Mouse (Mus musculus) spleen, postnatal 36 days (tissue): ENCODE measurements at regions not wholly inside any gene's neighbourhood (a gene's known extent, or its start where the extent isn't known, plus 50 kb on each side); places are given as distances from the start of the nearest gene placed in this dataset.

Experiments used
- DNase-seq, 2 experiments: peaks; one replicate each; pipeline ENCODE4 v3.0.0; 2022; ENCODE audit warnings: low spot score in 2 of 2, mixed read lengths in 1 of 2

DNA sequence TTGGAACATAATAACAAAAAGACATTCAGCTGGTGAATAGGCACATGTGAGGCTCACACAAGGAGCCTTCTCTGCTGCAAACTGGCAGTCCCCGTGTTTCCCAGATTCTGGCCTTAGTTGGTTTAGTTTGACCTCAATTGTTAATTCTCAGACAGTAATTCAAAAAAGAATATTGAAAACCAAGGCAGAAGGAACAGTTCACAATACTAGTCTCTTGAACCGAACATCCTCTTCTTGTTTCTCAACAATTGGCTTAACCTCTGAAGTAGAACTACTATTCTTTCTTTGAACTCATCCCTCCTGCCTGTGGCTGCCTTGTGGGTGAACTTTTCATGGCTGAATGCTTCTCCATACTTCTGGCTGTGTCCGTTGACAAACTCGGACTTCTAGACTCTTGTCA is 110.4 kb upstream of the Neil3 start:
- DNase-seq, result no peak

DNA sequence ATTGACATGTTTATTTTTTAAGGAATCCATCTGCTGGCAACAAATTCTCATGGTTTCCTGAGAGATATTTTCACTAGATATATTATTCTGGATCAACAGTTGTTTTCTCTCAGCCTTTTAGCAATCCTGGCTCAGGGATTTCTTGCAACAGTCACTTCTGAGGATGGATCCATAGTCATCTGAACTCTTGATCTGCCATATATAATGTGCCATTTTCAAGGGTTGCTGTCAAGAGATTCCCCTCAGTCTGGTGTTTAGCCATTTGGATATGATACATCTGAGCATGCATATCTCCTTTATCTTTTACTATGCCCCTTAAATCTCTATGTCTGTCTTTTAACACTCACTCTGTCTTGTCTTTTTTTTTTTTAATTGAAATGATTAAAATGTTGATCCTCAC is 130.3 kb upstream of the Neil3 start:
- DNase-seq, result no peak

GRCm38 (mm10) chr8:53775511-53775910 is 136.6 kb upstream of the Neil3 start:
- DNase-seq, result no peak

- DNase-seq, result no peak
Measured at GRCm38 (mm10) chr8:53780886-53781285, 142.0 kb upstream of the Neil3 start.

DNA sequence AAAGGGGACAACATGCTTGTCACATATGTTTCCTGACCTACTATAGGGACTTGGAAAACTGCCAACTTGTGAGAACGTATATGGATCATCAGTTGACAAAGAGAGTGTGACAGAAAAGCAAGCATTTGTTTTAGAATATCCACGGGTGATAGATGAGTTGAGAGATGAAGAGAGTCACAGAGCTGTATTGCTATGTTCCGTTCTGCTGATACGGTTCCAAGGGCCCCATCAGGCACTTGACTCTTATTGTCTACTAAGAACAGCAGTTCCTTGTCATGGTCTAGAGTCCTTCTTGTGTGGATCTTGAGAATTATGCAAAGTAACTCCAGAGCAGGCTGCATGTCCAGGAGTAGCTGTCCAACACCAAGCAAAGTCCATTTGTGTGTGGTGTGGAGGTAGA is 143.0 kb upstream of the Neil3 start:
- DNase-seq, result no peak

- DNase-seq, result no peak
Measured at GRCm38 (mm10) chr8:53788202-53788601, 149.3 kb upstream of the Neil3 start.

DNA sequence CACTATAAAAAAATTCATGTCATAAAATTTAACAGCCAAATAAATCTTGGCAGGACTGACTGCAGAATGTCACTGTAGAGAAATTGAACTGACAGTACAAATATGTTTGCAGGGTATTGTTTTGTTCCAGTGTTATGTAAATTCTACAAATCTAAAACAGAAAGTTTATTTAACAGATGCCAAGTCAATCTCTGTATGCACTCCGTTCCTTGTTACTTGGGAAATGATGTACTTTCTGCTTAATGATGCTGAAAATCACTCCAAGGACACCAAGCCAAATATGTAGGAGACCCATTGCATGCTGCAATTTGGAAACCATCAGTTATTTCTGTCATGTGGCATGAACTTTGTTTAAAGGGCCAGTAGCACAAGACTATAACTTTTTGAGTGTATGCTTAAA is 182.3 kb upstream of the Neil3 start:
- DNase-seq, result no peak

- DNase-seq, result no peak
Measured at GRCm38 (mm10) chr8:53827395-53827794, 188.5 kb upstream of the Neil3 start.

DNA sequence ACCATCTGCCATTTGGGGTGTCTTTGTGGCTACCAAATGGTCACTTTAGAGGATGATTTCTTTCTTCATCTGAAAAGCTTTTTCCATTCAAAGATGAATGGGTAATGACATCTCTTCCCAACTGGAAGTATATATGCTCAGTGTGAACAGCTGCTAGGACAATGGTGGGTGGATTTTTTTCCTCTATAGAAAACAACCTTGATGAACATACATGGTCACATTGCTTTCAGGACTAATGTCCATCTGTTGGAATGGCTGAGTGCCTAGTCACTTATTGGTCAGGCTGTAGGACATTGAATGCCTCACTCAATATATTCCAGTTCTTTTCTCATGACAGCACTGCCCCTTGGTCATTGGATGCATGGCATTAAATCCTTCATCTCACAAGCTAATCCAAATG is 209.0 kb upstream of the Neil3 start:
- no peak for DNase-seq

DNA sequence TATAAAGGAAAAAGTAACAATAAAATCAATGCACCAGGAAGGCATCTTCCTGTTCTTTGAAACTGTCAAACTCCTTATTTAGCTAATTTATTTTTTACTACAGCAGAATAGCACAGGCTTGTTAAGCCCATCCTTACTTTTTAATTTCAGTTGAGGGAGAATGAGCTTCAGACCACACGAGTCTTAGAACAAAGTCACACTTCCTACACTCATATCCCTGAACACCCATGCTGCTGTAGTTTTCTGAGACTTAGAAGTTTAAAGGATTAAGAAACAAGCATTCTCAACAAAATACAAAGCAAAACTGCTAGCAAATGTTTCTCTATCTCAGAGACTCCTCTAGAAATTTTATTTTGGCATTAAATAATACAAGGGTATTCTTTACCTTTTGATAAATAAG is 208.8 kb upstream of the Vegfc start:
- DNase-seq, result no peak

DNA sequence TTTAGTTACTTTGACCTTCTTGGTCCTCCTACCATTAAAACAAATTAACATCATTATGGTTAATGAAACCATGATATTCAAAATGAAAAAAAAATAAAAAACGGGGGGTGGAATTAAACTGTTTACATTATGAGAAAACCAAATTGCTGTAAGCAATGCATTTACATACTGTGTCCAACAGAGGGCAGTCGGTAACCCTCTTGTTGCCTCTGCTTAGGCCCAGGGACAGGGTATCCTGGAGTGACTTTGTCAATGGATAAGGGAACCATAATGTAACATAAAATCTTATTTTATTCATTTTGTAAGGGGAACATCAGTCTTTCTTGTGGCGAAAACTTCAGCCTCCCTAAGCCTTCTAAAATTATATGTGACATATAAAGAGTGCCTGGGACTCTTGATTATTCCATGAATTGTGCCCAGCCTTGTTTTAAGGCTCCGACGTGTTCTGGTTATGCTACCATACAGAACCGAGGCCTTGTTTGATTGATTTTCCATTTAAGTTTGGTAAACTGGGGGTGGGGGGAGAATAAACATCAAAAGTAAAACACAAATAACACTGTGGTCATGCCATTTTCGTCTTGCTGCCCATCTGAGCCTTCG is 207.3 kb upstream of the Vegfc start:
- DNase-seq, result peak in 1 of 2 experiments; percentile 3

DNA sequence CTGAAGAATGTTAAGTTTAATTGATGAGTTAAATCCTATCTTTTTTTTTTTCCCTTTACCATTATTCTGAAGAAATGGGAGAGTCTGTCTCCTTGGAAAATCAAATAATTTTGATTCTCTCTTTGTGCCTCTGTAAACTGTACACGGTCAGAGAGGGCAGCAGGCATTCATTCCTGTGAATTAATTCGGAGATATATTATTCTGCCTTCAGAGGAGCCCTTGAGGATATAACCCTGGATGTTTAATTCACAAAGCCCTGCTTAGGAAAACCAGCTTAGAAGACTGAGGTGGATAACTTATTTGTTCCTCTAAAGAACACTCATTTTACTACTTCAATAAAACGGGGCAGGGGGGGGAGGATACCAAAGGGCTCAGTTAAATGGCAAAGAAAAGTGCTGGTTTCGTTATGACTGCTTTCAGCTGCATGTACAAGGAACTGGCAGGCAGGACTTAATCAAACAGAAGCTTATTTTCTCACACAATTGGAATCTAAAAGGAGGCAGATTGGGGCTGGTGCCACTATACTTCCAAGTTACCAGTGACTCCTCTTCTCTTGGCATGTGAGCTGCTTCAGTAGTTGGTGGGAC is 205.3 kb upstream of the Vegfc start:
- DNase-seq, result no peak

DNA sequence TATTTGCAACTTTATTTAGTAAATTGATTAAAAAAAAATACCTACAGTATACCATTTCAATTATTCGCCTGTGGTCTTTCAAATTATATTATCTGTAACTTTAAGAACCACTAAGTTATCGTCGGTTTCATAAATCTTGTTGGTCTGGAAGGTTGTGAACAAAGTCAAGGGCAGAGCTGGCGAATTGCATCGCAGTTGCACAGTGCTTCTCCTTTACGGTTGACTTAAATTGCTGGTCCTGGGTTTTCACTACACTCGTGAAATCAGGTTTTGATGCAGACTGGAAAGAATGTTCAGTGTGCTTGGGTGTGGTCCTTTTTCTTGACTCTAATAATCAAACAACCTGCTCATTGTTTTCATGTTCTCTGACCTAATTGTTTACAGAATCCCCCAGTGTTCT is 198.6 kb upstream of the Vegfc start:
- no peak for DNase-seq

GRCm38 (mm10) chr8:53881551-53881950 is 195.9 kb upstream of the Vegfc start:
- DNase-seq, result no peak

DNA sequence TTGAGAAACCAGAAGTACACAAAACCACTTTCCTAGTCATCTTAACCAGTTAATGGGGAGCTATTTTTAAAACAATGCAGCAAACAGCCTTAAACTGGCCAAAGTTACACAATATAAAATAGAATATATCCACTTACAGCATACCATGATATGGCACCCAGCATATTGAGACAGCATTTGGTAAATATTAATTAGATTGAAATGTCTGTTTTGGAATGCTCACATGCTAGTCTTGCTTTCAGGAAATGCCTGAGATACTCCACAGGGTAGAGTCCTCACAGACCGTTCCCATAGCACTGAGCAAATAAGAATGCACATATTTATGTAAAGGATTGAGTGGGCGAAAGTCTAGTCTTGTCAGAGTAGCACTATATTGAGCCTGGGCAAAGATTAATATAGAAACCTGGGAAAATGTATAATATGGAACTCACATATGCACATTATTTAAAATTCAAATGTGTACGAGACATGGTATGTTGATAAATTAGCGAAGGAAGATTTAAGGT is 185.1 kb upstream of the Vegfc start:
- DNase-seq, result no peak

DNA sequence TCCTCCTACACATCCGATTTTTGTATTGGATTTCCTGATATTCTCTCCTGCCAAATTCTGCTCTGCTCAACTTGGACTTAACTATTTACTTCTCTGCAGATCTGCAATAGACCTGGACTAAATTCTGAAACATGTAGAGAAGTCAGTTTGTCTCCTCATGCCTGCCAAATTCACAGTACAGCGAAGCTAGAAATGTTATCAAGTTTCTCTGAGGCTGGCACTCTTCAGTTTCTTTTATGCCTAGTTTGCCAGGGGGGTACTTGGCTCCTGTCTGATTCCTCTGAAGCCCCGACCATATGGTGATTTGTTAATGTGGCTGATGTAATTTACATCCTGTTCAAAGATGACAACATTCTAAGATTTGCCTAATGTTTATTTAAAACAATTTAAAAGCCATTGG is 184.6 kb upstream of the Vegfc start:
- DNase-seq, result no peak

- DNase-seq, result no peak
Measured at GRCm38 (mm10) chr8:53922343-53922742, 155.1 kb upstream of the Vegfc start.

- no peak for DNase-seq
Measured at GRCm38 (mm10) chr8:53930685-53931084, 146.7 kb upstream of the Vegfc start.

DNA sequence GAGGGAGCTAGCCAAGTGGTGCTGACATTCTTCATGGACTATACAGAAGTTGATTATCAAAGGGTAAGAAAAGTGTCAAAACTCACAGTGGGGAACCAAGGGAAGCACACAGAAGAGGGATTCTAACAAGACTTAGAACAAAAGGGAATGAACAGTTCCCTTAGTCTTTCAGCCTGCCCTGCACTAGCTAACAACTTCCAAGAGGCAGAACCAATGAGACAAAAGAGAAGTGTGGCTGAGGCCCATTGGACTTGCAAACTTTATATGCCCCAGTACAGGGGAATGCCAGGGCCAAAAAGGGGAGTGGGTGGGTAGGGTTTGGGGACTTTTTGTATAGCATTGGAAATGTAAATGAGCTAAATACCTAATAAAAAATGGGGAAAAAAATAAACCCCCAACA is 139.0 kb upstream of the Vegfc start:
- no peak for DNase-seq

- no peak for DNase-seq
Measured at GRCm38 (mm10) chr8:53939519-53939918, 137.9 kb upstream of the Vegfc start.

DNA sequence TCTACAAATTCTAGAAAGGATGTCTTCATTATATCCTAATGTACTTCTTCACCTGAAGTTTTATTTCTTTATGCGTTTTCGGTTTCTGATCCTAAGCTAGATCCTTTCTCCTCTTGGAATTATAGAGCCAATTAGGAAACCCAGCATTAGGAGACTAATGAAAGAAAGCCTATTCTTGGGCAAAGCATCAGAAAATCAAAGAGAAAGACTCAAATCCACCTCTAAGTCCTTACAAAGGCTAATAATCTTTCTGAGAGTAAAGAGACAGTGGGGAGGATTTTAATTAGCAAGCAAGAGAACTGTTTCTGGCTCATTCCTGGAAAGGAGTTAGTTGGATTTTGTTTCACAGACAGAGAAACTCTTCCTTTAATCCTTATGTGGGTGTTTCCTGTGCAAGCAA is 136.3 kb upstream of the Vegfc start:
- DNase-seq, result no peak

GRCm38 (mm10) chr8:53945561-53945960 is 131.8 kb upstream of the Vegfc start:
- DNase-seq, result no peak

DNA sequence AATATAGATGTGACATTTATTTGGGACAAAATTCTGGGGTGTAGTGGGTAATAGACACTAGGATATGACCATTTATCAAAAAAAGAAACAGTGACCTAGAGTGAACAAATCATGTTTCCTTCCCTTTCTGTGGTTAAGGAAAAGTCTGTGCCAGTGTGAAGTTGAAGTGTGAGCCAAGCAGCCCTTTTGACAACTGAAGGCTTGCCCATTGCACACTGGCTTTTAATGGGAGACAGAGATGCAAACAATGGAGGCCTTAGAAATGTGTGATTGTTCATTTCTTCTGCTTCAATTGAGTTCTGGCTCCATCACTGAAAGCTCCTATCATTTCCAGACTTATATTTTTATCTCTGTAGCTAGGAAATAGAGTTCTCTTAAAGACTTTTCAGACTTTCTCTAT is 130.0 kb upstream of the Vegfc start:
- no peak for DNase-seq
